Mouse (Mus musculus) R1 (cell line): ENCODE measurements around the gene Tenm2.

Experiments
- DNase-seq: peaks from one replicate; pipeline ENCODE4 v3.0.0-alpha.2; 2018; ENCODE audit warnings: low read depth, low spot score

Gene Tenm2

GRCm38 (mm10) chr11:36364441-36364840 lies 871.3 kb downstream of the Tenm2 start:
- DNase-seq, result peak; percentile 18

GRCm38 (mm10) chr11:36362514-36362913 lies 873.2 kb downstream of the Tenm2 start:
- no peak for DNase-seq

- no peak for DNase-seq
Measured at GRCm38 (mm10) chr11:36353252-36353651, 882.5 kb downstream of the Tenm2 start.

- DNase-seq, result no peak
Measured at GRCm38 (mm10) chr11:36351752-36352151, 884.0 kb downstream of the Tenm2 start.

GRCm38 (mm10) chr11:36351341-36351740 lies 884.4 kb downstream of the Tenm2 start:
- DNase-seq, result no peak

GRCm38 (mm10) chr11:36350264-36350663 lies 885.5 kb downstream of the Tenm2 start:
- DNase-seq, result no peak

- no peak for DNase-seq
Measured at GRCm38 (mm10) chr11:36349856-36350255, 885.9 kb downstream of the Tenm2 start.

GRCm38 (mm10) chr11:36341799-36342198 lies 894.0 kb downstream of the Tenm2 start:
- no peak for DNase-seq

GRCm38 (mm10) chr11:36338424-36338823 lies 897.3 kb downstream of the Tenm2 start:
- no peak for DNase-seq

GRCm38 (mm10) chr11:36337063-36337462 lies 898.7 kb downstream of the Tenm2 start:
- peak; percentile 28 for DNase-seq

- DNase-seq, result no peak
Measured at GRCm38 (mm10) chr11:36335147-36335546, 900.6 kb downstream of the Tenm2 start.

- peak; percentile 12 for DNase-seq
Measured at GRCm38 (mm10) chr11:36334100-36334735, 901.5 kb downstream of the Tenm2 start.

GRCm38 (mm10) chr11:36332222-36332621 lies 903.5 kb downstream of the Tenm2 start:
- DNase-seq, result no peak

- no peak for DNase-seq
Measured at GRCm38 (mm10) chr11:36331408-36332178, 904.2 kb downstream of the Tenm2 start.

GRCm38 (mm10) chr11:36327243-36327642 lies 908.5 kb downstream of the Tenm2 start:
- DNase-seq, result no peak

GRCm38 (mm10) chr11:36309317-36309716 lies 926.4 kb downstream of the Tenm2 start:
- no peak for DNase-seq

- no peak for DNase-seq
Measured at GRCm38 (mm10) chr11:36307276-36307675, 928.5 kb downstream of the Tenm2 start.

- DNase-seq, result no peak
Measured at GRCm38 (mm10) chr11:36305348-36305950, 930.3 kb downstream of the Tenm2 start.

GRCm38 (mm10) chr11:36302913-36303371 lies 932.8 kb downstream of the Tenm2 start:
- DNase-seq, result no peak

GRCm38 (mm10) chr11:36302096-36302495 lies 933.7 kb downstream of the Tenm2 start:
- DNase-seq, result no peak

GRCm38 (mm10) chr11:36296568-36296967 lies 939.2 kb downstream of the Tenm2 start:
- DNase-seq, result no peak

GRCm38 (mm10) chr11:36292206-36292605 lies 943.6 kb downstream of the Tenm2 start:
- peak; percentile 8 for DNase-seq

GRCm38 (mm10) chr11:36286246-36286645 lies 949.5 kb downstream of the Tenm2 start:
- DNase-seq, result no peak
